Mouse (Mus musculus) C2C12 (cell line): Measurements from ENCODE around the gene B4galt1. TPM values are rescaled to one million over a fixed set of nuclear protein-coding genes. Genes with fewer than 3 reads are reported as not detected.
A peak's percentile ranks its signal among the peaks of the same experiment; 100 is the strongest.

ENCODE experiments used
- H3K27me3 ChIP-seq: one replicate; pipeline ENCODE4 v1.6.1; 2011; ENCODE audit not compliant: control insufficient read depth, insufficient read depth, insufficient read length
- H3K36me3 ChIP-seq: one replicate; pipeline ENCODE4 v1.6.1; 2011; ENCODE audit not compliant: control insufficient read depth, insufficient read depth
- H3K4me3 ChIP-seq: one replicate; pipeline ENCODE4 v1.5.1; 2011; ENCODE audit warnings: mild to moderate bottlenecking, control low read depth; ENCODE audit not compliant: poor library complexity, insufficient read depth, severe bottlenecking
- H3K79me2 ChIP-seq: one replicate; pipeline ENCODE4 v1.6.1; 2011; ENCODE audit not compliant: control insufficient read depth, insufficient read depth
- H3K79me3 ChIP-seq: one replicate; pipeline ENCODE4 v1.6.1; 2011; ENCODE audit warnings: low read depth, control low read depth
- H3ac ChIP-seq: one replicate; pipeline ENCODE3; 2011; ENCODE audit warnings: low read depth; ENCODE audit not compliant: control insufficient read depth, insufficient read length
- CEBPB ChIP-seq: IDR thresholded peaks from one replicate; pipeline ENCODE4 v1.6.1; 2011; ENCODE audit warnings: low read depth, mild to moderate bottlenecking, control low read depth, moderate library complexity
- CTCF ChIP-seq: IDR thresholded peaks from one replicate; pipeline ENCODE4 v1.5.1; 2011; ENCODE audit not compliant: control insufficient read depth, insufficient read depth, insufficient read length
- FOSL1 ChIP-seq: IDR thresholded peaks from one replicate; pipeline ENCODE4 v1.8.0; 2011; ENCODE audit warnings: mild to moderate bottlenecking, low read length; ENCODE audit not compliant: poor library complexity, insufficient read depth, severe bottlenecking
- MAX ChIP-seq: IDR thresholded peaks from one replicate; pipeline ENCODE4 v1.6.1; 2011; ENCODE audit warnings: mild to moderate bottlenecking, control low read depth
- MYOD1 ChIP-seq: IDR thresholded peaks from one replicate; pipeline ENCODE4 v1.6.1; 2011; ENCODE audit warnings: low read depth; ENCODE audit not compliant: control insufficient read depth, insufficient read length
- MYOG ChIP-seq: IDR thresholded peaks from one replicate; pipeline ENCODE4 v1.6.1; 2011; ENCODE audit not compliant: control insufficient read depth, insufficient read length; ENCODE audit errors: extremely low read depth
- USF1 ChIP-seq: IDR thresholded peaks from one replicate; pipeline ENCODE4 v1.6.1; 2011; ENCODE audit warnings: low read depth, mild to moderate bottlenecking, control low read depth, moderate library complexity
- polyA plus RNA-seq: library from polyadenylated mRNA; unstranded; fragments of >200 nt; fragmentation: generic; extraction: Trizol; gene quantifications from one replicate; pipeline ENCODE4 v1.2.1, GENCODE M21; 2012; ENCODE audit warnings: missing spikeins

The B4galt1 gene
- polyA plus RNA-seq, 1 experiment: 42.2 TPM

DNA sequence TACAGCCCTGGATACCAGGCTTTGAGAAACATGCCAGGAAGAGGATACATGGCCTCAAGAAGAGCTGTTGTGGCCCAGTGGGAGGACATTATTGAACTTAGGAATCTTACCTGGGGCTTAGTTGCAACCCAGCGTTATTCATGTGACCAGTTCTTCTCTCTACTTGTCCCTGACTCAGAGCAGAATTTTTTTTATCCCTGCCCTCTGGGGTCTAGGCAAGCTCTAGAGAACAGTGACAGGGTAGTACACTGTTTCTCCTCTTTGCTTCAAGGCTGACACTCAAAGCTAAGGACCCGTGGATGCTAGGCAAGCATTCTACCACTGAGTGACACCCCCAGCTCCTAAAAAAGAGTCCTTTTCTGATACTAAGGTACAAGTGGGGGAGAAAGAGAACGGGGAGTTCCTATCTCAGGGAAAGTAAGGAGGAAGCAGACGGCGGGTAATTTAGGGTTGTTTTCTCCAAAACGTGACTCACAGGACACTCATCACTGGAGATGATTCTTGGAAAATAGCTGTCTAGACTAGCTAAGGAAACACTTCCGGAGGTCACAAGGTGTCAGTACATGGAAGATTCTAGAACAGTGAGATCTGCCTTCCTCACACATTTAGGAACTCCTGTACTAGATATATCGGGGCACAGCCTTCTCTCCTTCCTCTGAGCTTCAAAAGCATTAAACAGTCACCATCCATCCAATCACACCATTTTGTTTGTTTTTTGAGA lies 32.3 kb downstream of the B4galt1 start:
- Histone ChIP-seq H3ac (no peak overlapping the region), H3K36me3 (peaks cover 11% of the 10 kb centered on the region)
- TF ChIP-seq FOSL1: peak; percentile 90
- TF ChIP-seq CEBPB: no peak

DNA sequence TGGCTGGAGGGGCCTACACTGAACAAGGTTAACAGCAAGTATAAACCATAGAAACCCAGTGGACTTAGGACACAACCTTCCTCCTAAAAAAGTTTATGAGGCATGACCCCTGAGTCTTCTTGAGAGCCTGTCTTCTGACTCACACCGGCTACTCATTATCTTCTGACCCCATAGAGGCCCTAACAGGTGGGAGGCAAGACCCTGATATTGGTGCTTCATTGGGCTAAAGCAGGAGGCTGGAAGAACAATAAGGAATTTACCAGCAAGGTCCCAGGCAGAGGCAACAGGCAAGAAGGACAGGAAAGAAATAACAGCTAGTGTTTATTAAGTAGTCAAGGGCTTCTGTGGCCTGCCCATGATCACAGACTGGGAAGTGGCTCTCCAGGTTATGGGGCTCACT lies 32.9 kb downstream of the B4galt1 start:
- no peak overlapping the region for H3ac ChIP-seq
- no peak overlapping the region for H3K4me3 ChIP-seq
- H3K36me3 ChIP-seq: peaks cover 11% of the 10 kb centered on the region
- no peaks in the 10 kb centered on the region for H3K27me3 ChIP-seq
- TF ChIP-seq MYOG: no peak
- TF ChIP-seq MYOD1: peak; percentile 67
- peaks cover 63% of the 10 kb centered on the region for H3K79me2 ChIP-seq
- H3K79me3 ChIP-seq: peaks cover 9% of the 10 kb centered on the region

More for the DNA sequence above, 32.3 kb downstream of the B4galt1 start:
- H3K4me3 ChIP-seq: no peak overlapping the region
- no peaks in the 10 kb centered on the region for H3K27me3 ChIP-seq
- H3K79me3 ChIP-seq: peaks cover 13% of the 10 kb centered on the region
- peaks cover 66% of the 10 kb centered on the region for H3K79me2 ChIP-seq

- TF ChIP-seq MYOD1: no peak
- no peak for TF ChIP-seq CEBPB
- TF ChIP-seq MYOG: no peak
- no peak for TF ChIP-seq FOSL1
- no peak for TF ChIP-seq USF1
- no peak for TF ChIP-seq MAX
- no peak for TF ChIP-seq CTCF
- H3K79me3 ChIP-seq: peaks cover 6% of the 10 kb centered on the region
- H3K36me3 ChIP-seq: peaks cover 18% of the 10 kb centered on the region
- H3K27me3 ChIP-seq: no peaks in the 10 kb centered on the region
- H3ac ChIP-seq: no peak overlapping the region
- peaks cover 63% of the 10 kb centered on the region for H3K79me2 ChIP-seq
- H3K4me3 ChIP-seq: no peak overlapping the region
These were observed 33.8 kb downstream of the B4galt1 start for GRCm38 (mm10) chr4:40820024-40820423.

DNA sequence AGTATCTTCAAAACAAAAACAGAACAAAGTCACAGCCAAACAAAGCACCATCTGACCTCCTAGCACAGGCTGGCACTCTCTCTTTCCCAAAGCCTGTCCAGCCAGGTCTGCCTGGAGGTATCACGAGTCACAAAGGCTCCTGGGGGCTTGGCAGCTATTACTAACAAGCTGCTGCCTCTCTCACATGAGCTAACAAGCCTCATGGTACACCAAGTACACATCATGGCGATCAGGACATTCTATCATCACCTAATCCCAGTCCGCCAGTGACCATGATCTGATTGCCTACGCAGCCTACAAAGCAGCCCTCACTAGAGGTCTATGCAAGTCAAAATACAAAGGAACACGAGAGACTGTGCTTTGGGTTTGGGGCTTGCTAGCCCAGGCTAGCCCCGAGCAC lies 34.7 kb downstream of the B4galt1 start:
- no peak overlapping the region for H3K4me3 ChIP-seq
- no peaks in the 10 kb centered on the region for H3K27me3 ChIP-seq
- H3ac ChIP-seq: no peak overlapping the region
- peaks cover under 1% of the 10 kb centered on the region for H3K79me3 ChIP-seq
- TF ChIP-seq MYOD1: no peak
- no peak for TF ChIP-seq CTCF
- no peak for TF ChIP-seq MYOG
- TF ChIP-seq FOSL1: no peak
- TF ChIP-seq USF1: no peak
- no peak for TF ChIP-seq MAX
- TF ChIP-seq CEBPB: no peak
- peaks cover 24% of the 10 kb centered on the region for H3K36me3 ChIP-seq
- H3K79me2 ChIP-seq: peaks cover 54% of the 10 kb centered on the region

GRCm38 (mm10) chr4:40818421-40818820 lies 35.4 kb downstream of the B4galt1 start:
- H3K36me3 ChIP-seq: peaks cover 31% of the 10 kb centered on the region
- no peaks in the 10 kb centered on the region for H3K79me3 ChIP-seq
- H3K27me3 ChIP-seq: no peaks in the 10 kb centered on the region
- peaks cover 49% of the 10 kb centered on the region for H3K79me2 ChIP-seq
- no peak overlapping the region for H3K4me3 ChIP-seq
- peak overlapping the region; percentile 49 for H3ac ChIP-seq
- TF ChIP-seq CTCF: no peak
- no peak for TF ChIP-seq CEBPB
- TF ChIP-seq MYOG: no peak
- TF ChIP-seq USF1: no peak
- TF ChIP-seq FOSL1: peak; percentile 26
- TF ChIP-seq MYOD1: peak; percentile 62
- peak; percentile 54 for TF ChIP-seq MAX

- H3K27me3 ChIP-seq: no peaks in the 10 kb centered on the region
- no peaks in the 10 kb centered on the region for H3K79me3 ChIP-seq
- H3K79me2 ChIP-seq: peaks cover 45% of the 10 kb centered on the region
- H3ac ChIP-seq: peak overlapping the region; percentile 49
- no peak for TF ChIP-seq MAX
- peak; percentile 31 for TF ChIP-seq MYOD1
- no peak for TF ChIP-seq USF1
- no peak overlapping the region for H3K4me3 ChIP-seq
- peaks cover 29% of the 10 kb centered on the region for H3K36me3 ChIP-seq
These were observed 35.9 kb downstream of the B4galt1 start for GRCm38 (mm10) chr4:40817936-40818335.
